Mouse (Mus musculus) B cell, adult 67 days (primary cell): ENCODE results near the gene Aunip. TPM values are rescaled to one million over a fixed set of nuclear protein-coding genes. Genes with fewer than 3 reads are reported as not detected.

Experiments used
- total RNA-seq, 2 experiments: library from RNA; stranded (reverse); gene quantifications; 4 replicates each; pipeline ENCODE4 v1.2.4; 2023

Gene Aunip
- total RNA-seq = not detected

GRCm38 (mm10) chr4:134510845-134511411 is at the start of gene Aunip:
Aunip (plus strand) TSS chr4:134510999.

GRCm38 (mm10) chr4:134468215-134468575 is 42.6 kb upstream of the Aunip start, which contains the start of gene Stmn1:
Stmn1 (plus strand) TSS chr4:134468320.

GRCm38 (mm10) chr4:134496595-134497210 is 14.1 kb upstream of the Aunip start, which contains the start of gene Paqr7:
Paqr7 (plus strand) TSS chr4:134496697.

GRCm38 (mm10) chr4:134534932-134535786 is 24.4 kb downstream of the Aunip start, which contains the start of gene Mtfr1l:
Mtfr1l (minus strand) TSS chr4:134535387.

GRCm38 (mm10) chr4:134551494-134552316 is 40.9 kb downstream of the Aunip start, which contains the start of gene Selenon:
Selenon (minus strand) TSS chr4:134552166.

Other genes starting within 250 kb of the Aunip start
- gene Pdik1l, start 223.1 kb upstream of the Aunip start, total RNA-seq = 10 to 100 TPM; 16.2 to 17.3 TPM
- gene Trim63, start 195.9 kb upstream of the Aunip start, total RNA-seq = not detected
- not detected for gene Slc30a2, start 167.8 kb upstream of the Aunip start, total RNA-seq
- gene Extl1, start 127.1 kb upstream of the Aunip start, total RNA-seq = 1 to 10 TPM; 1.0 to 2.5 TPM
- 1 to 10 TPM; 1.8 to 2.6 TPM for gene Pafah2, start 114.7 kb upstream of the Aunip start, total RNA-seq
- 10 to 100 TPM; 37.9 to 39.5 TPM for gene Stmn1, start 42.7 kb upstream of the Aunip start, total RNA-seq
- 1 to 10 TPM; 2.0 to 3.4 TPM for gene Paqr7, start 14.3 kb upstream of the Aunip start, total RNA-seq
- 10 to 100 TPM; 45.0 to 46.9 TPM for gene Mtfr1l, start 24.4 kb downstream of the Aunip start, total RNA-seq
- gene Selenon, start 41.2 kb downstream of the Aunip start, total RNA-seq = under 1 TPM; 0.77 to 0.90 TPM
- gene Man1c1, start 193.3 kb downstream of the Aunip start, total RNA-seq = 1 to 10 TPM; 6.5 to 6.7 TPM